Mouse (Mus musculus) forebrain, embryonic 14.5 days (tissue): ENCODE data around the gene Psma4. TPM values are rescaled to one million over a fixed set of nuclear protein-coding genes. Genes with fewer than 3 reads are reported as not detected.

Experiments used
- polyA plus RNA-seq: library from polyadenylated mRNA; unstranded; fragments of >200 nt; fragmentation: Nextera tagmentation; extraction: Ambion mirVana; gene quantifications from 2 replicates; pipeline ENCODE4 v1.2.1, GENCODE M21; 2014

Gene Psma4
- polyA plus RNA-seq, 1 experiment from 2014 or later: 355 TPM

Other genes starting within 250 kb of the Psma4 start
- 141 and 159 TPM in 2 replicates for gene Wdr61, start 216.3 kb upstream of the Psma4 start, polyA plus RNA-seq
- 44.7 and 51.7 TPM in 2 replicates for gene Crabp1, start 186.0 kb upstream of the Psma4 start, polyA plus RNA-seq
- gene Ireb2, start 87.0 kb upstream of the Psma4 start, polyA plus RNA-seq: 51.6 and 62.2 TPM in 2 replicates
- 1.5 and 1.6 TPM in 2 replicates for gene Hykk, start 33.5 kb upstream of the Psma4 start, polyA plus RNA-seq
- 0.80 and 1.7 TPM in 2 replicates for gene AY074887, start 208 bp downstream of the Psma4 start, polyA plus RNA-seq
- gene Chrna5, start 30.1 kb downstream of the Psma4 start, polyA plus RNA-seq: 1.0 and 1.1 TPM in 2 replicates
- gene Chrna3, start 75.8 kb downstream of the Psma4 start, polyA plus RNA-seq: 5.5 and 5.6 TPM in 2 replicates
- gene Chrnb4, start 98.0 kb downstream of the Psma4 start, polyA plus RNA-seq: 0.39 and 0.53 TPM in 2 replicates
- gene Ube2q2, start 198.1 kb downstream of the Psma4 start, polyA plus RNA-seq: 24.3 and 32.0 TPM in 2 replicates